Mouse (Mus musculus) liver, adult 2 months (tissue): ENCODE measurements around the gene Nmu.

ENCODE experiments used
- CTCF ChIP-seq: fragments of 200-500 bp; IDR thresholded peaks from 2 replicates; pipeline ENCODE4 v1.5.1; 2011; ENCODE audit warnings: low read depth, low read length, control low read depth
- POLR2A ChIP-seq: fragments of 200-500 bp; IDR thresholded peaks from 2 replicates; pipeline ENCODE4 v1.6.1; 2011; ENCODE audit warnings: low read length, control low read depth; ENCODE audit not compliant: insufficient read depth; ENCODE audit errors: extremely low read depth

DNA sequence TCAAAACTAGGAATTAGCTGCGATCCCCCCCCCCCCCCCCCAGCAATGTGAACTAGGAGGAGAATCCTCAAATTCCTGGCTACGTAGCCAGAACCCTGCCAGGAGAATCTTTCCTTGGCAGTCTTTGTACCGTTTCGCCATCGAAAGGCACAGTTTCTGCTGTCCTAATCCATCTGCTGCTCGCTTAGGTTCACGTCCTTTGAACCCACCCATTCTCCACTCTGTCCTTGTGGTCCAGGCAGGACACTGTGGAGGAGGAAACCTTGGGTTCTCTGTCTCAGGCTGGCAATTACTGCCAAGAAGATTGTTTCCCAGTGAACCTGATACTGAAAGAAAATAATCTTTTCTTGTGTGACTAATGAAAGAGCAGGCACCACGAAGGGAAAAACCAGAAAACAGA is 58.0 kb downstream of the Nmu start:
- TF ChIP-seq POLR2A = no peak
- TF ChIP-seq CTCF = no peak
